Mouse (Mus musculus) E14TG2a.4 (cell line): Measurements from ENCODE around the gene Nr4a3.

Experiments used
- CTCF ChIP-seq: conservative IDR thresholded peaks from 2 replicates; pipeline ENCODE4 v1.5.1; 2014; ENCODE audit warnings: low read length
- NANOG ChIP-seq: IDR thresholded peaks from 2 replicates; pipeline ENCODE4 v1.6.1; 2014; ENCODE audit warnings: borderline replicate concordance, low read length, mixed read lengths

- TF ChIP-seq CTCF (no peak), NANOG (no peak)
Measured at GRCm38 (mm10) chr4:48130314-48130713, 85.4 kb downstream of the Nr4a3 start.
